Mouse (Mus musculus) 3134 (cell line): ENCODE results near the gene Ppp1r3f.

ENCODE experiments used
- DNase-seq: peaks from one replicate; pipeline ENCODE4 v3.0.0-alpha.2; 2011; ENCODE audit warnings: low spot score; ENCODE audit not compliant: insufficient read length; ENCODE audit errors: extremely low read depth

Gene Ppp1r3f

GRCm38 (mm10) chrX:7563076-7563475 is 11.0 kb downstream of the Ppp1r3f start:
- DNase-seq = no peak

GRCm38 (mm10) chrX:7553474-7553873 is 20.6 kb downstream of the Ppp1r3f start:
- no peak for DNase-seq

GRCm38 (mm10) chrX:7524961-7525360 is 49.1 kb downstream of the Ppp1r3f start:
- DNase-seq = no peak
